Mouse (Mus musculus): ENCODE measurements around the gene Olfr1415. TPM values are rescaled to one million over a fixed set of nuclear protein-coding genes. Genes with fewer than 3 reads are reported as not detected.

The Olfr1415 gene
- total and polyA plus RNA-seq, 3 experiments: not detected

GRCm38 (mm10) chr1:92473165-92474041 is 22.5 kb downstream of the Olfr1415 start, which contains the start of gene Ndufa10:
TSS of gene Ndufa10 (minus strand) at chr1:92473860.
- Histone ChIP-seq H3K27me3 (ENCODE audit: control insufficient read depth in 1 of 2, insufficient read depth in 2 of 2, low read length in 2 of 2) (peaks cover 4 to 6% of the 10 kb centered on the region in 2 experiments), H3K36me3 (ENCODE audit: control insufficient read depth in 1 of 2, insufficient read depth in 2 of 2, low read length in 2 of 2) (peaks cover 4 to 10% of the 10 kb centered on the region in 2 experiments), H3K9ac (ENCODE audit: control insufficient read depth, low read depth, low read length, poor library complexity, severe bottlenecking) (peak within 1 kb of the TSS; percentile 87), H3K79me2 (ENCODE audit: control insufficient read depth, insufficient read depth, low read length, poor library complexity) (peaks cover 18% of the 10 kb centered on the region), H3K27ac (ENCODE audit: control insufficient read depth, low read depth, low read length) (peak within 1 kb of the TSS; percentile 59), H3K9me3 (replicated peaks; ENCODE audit: insufficient read depth, low read length) (no peaks in the 10 kb centered on the region), H3K4me3 (ENCODE audit: control insufficient read depth in 1 of 2, insufficient read depth in 1 of 2, low read depth in 2 of 2, low read length in 2 of 2) (peak within 1 kb of the TSS; percentile 79 to 92), H3K4me1 (ENCODE audit: control insufficient read depth in 1 of 2, insufficient read depth in 2 of 2, low read length in 2 of 2) (peaks cover 3 to 6% of the 10 kb centered on the region in 2 experiments; a peak in 2 of 4 replicates)
- peak; percentile 98 for DNase-seq (ENCODE audit: low read depth, low spot score)
- peak; percentile 69 for TF ChIP-seq NRF1 (IDR thresholded peaks at IDR 0.05; ENCODE audit: insufficient read depth, low read depth, low read length, poor library complexity, severe bottlenecking)
- TF ChIP-seq ELF1 (IDR thresholded peaks at IDR 0.05; ENCODE audit: low read depth, low read length): peak; percentile 97
- no peak for TF ChIP-seq RAD21 (IDR thresholded peaks at IDR 0.05; ENCODE audit: low read depth, low read length)
- no peak for TF ChIP-seq UBTF (IDR thresholded peaks at IDR 0.05; ENCODE audit: borderline replicate concordance, insufficient read depth, low read depth, low read length)
- 0 out of 2 replicates have a peak, but pooled peaks have one; percentile 4 for TF ChIP-seq ZC3H11A (IDR thresholded peaks at IDR 0.05; ENCODE audit: low read depth, low read length)
- no peak for TF ChIP-seq CHD1 (IDR thresholded peaks at IDR 0.05; ENCODE audit: low read depth, low read length)
- no peak for TF ChIP-seq MYB (IDR thresholded peaks at IDR 0.05; ENCODE audit: low read depth, low read length)
- TF ChIP-seq RCOR1 (IDR thresholded peaks at IDR 0.05; ENCODE audit: low read depth, low read length): no peak
- TF ChIP-seq E2F4 (IDR thresholded peaks at IDR 0.05; ENCODE audit: borderline replicate concordance, low read depth, low read length): 0 out of 2 replicates have a peak, but pooled peaks have one; percentile 4
- peak; percentile 92 for TF ChIP-seq NELFE (IDR thresholded peaks at IDR 0.05; ENCODE audit: low read depth, low read length)
- peak; percentile 86 for TF ChIP-seq POLR2AphosphoS2 (IDR thresholded peaks at IDR 0.05; ENCODE audit: low read length)
- TF ChIP-seq MEF2A (IDR thresholded peaks at IDR 0.05; ENCODE audit: extremely low read depth, insufficient replicate concordance, low read depth, low read length, poor library complexity, severe bottlenecking): peak; percentile 11; the same call in 1 of the 2 replicates
- peak; percentile 51; the same call in 1 of the 2 replicates for TF ChIP-seq MYC (IDR thresholded peaks at IDR 0.05; ENCODE audit: low read depth, low read length)
- peak; percentile 74 for TF ChIP-seq TBP (IDR thresholded peaks at IDR 0.05; ENCODE audit: low read depth, low read length)
- 0 out of 2 replicates have a peak, but pooled peaks have one; percentile 23 for TF ChIP-seq POLR2AphosphoS5 (IDR thresholded peaks at IDR 0.05; ENCODE audit: borderline replicate concordance, low read depth, low read length)
- no peak for TF ChIP-seq USF2 (IDR thresholded peaks at IDR 0.05; ENCODE audit: borderline replicate concordance in 1 of 2, insufficient read depth in 1 of 2, low read depth in 1 of 2, low read length in 2 of 2)
- TF ChIP-seq KAT2A (conservative IDR thresholded peaks at IDR 0.05; ENCODE audit: low read depth, low read length): peak; percentile 94
- TF ChIP-seq POLR2A (IDR thresholded peaks at IDR 0.05; ENCODE audit: control insufficient read depth in 1 of 2, insufficient read depth in 1 of 2, low read depth in 1 of 2, low read length in 2 of 2, poor library complexity in 1 of 2): peak; percentile 89 to 90
- no peak for TF ChIP-seq ZKSCAN1 (IDR thresholded peaks at IDR 0.05; ENCODE audit: low read depth, low read length)
- TF ChIP-seq GATA1 (IDR thresholded peaks at IDR 0.05; ENCODE audit: low read depth, low read length): no peak
- peak in 1 of 2 experiments; percentile 30; a peak in 1 of 4 replicates for TF ChIP-seq EP300 (IDR thresholded peaks at IDR 0.05; ENCODE audit: low read depth in 1 of 2, low read length in 2 of 2)
- TF ChIP-seq GABPA (IDR thresholded peaks at IDR 0.05; ENCODE audit: low read depth, low read length): no peak
- no peak for TF ChIP-seq CHD2 (IDR thresholded peaks at IDR 0.05; ENCODE audit: low read length)
- TF ChIP-seq ZNF384 (IDR thresholded peaks at IDR 0.05; ENCODE audit: low read depth, low read length): no peak
- no peak for TF ChIP-seq BHLHE40 (IDR thresholded peaks at IDR 0.05; ENCODE audit: borderline replicate concordance, low read depth, low read length)
- TF ChIP-seq HCFC1 (IDR thresholded peaks at IDR 0.05; ENCODE audit: low read depth, low read length): peak; percentile 99
- peak; percentile 41; the same call in 1 of the 2 replicates for TF ChIP-seq MAZ (IDR thresholded peaks at IDR 0.05; ENCODE audit: low read depth, low read length)
- peak; percentile 97 for TF ChIP-seq MXI1 (IDR thresholded peaks at IDR 0.05; ENCODE audit: low read depth, low read length)
- no peak; the same call in 1 of the 2 replicates for TF ChIP-seq JUND (IDR thresholded peaks at IDR 0.05; ENCODE audit: low read depth, low read length)
- TF ChIP-seq USF1 (IDR thresholded peaks at IDR 0.05; ENCODE audit: low read depth, low read length): peak; percentile 15; the same call in 1 of the 2 replicates
- peak; percentile 99 for TF ChIP-seq SIN3A (IDR thresholded peaks at IDR 0.05; ENCODE audit: low read length)
- no peak for TF ChIP-seq ZMIZ1 (IDR thresholded peaks at IDR 0.05; ENCODE audit: low read depth, low read length)
- no peak for TF ChIP-seq SMC3 (IDR thresholded peaks at IDR 0.05; ENCODE audit: low read depth, low read length)
- TF ChIP-seq CTCF (IDR thresholded peaks at IDR 0.05 in 2 of 3, conservative IDR thresholded peaks at IDR 0.05 in 1 of 3; ENCODE audit: control insufficient read depth in 1 of 3, insufficient read depth in 1 of 3, low read depth in 2 of 3, low read length in 3 of 3, poor library complexity in 1 of 3, severe bottlenecking in 1 of 3): no peak
- no peak for TF ChIP-seq TAL1 (IDR thresholded peaks at IDR 0.05; ENCODE audit: low read length)

Measured in MEL (cell line).